Mouse (Mus musculus) liver, embryonic 16.5 days (tissue): ENCODE data around the gene 1110059E24Rik. TPM values are rescaled to one million over a fixed set of nuclear protein-coding genes. Genes with fewer than 3 reads are reported as not detected.
"Not testable (repeated sequence)": the region's sequence is repeated elsewhere in the genome, so short reads cannot be mapped to it uniquely, and the experiment has no call there.

Source experiments
- ATAC-seq: fragments of 200-750 bp; cut with Nextera tagmentation; 2 replicates; pipeline ENCODE4 v1.8.0; 2017; ENCODE audit warnings: low read depth, mild to moderate bottlenecking, moderate number of reproducible peaks, moderate library complexity
- H3K27ac ChIP-seq: fragments of 300-500 bp; sonication (generic); 2 replicates; pipeline ENCODE4 v1.5.1; 2014; ENCODE audit warnings: mild to moderate bottlenecking, low read length
- H3K27me3 ChIP-seq: fragments of 300-500 bp; sonication (generic); 2 replicates; pipeline ENCODE4 v1.6.1; 2014; ENCODE audit warnings: low read depth, low read length, mixed read lengths; ENCODE audit not compliant: control insufficient read depth, insufficient read depth
- H3K36me3 ChIP-seq: fragments of 300-500 bp; sonication (generic); 2 replicates; pipeline ENCODE4 v1.6.1; 2014; ENCODE audit warnings: mild to moderate bottlenecking; ENCODE audit not compliant: control insufficient read depth, insufficient read depth
- H3K4me1 ChIP-seq: fragments of 300-500 bp; sonication (generic); 2 replicates; pipeline ENCODE4 v1.6.1; 2014; ENCODE audit warnings: low read depth, low read length, mixed read lengths; ENCODE audit not compliant: control insufficient read depth
- H3K4me2 ChIP-seq: fragments of 300-500 bp; sonication (generic); 2 replicates; pipeline ENCODE4 v1.6.1; 2014; ENCODE audit warnings: low read depth, low read length, mixed read lengths
- H3K4me3 ChIP-seq: fragments of 300-500 bp; sonication (generic); 2 replicates; pipeline ENCODE4 v1.5.1; 2014; ENCODE audit warnings: low read depth, mild to moderate bottlenecking, low read length
- H3K9ac ChIP-seq: fragments of 300-500 bp; sonication (generic); 2 replicates; pipeline ENCODE4 v1.6.1; 2014; ENCODE audit warnings: low read depth, low read length
- H3K9me3 ChIP-seq: fragments of 300-500 bp; sonication (generic); replicated peaks from 2 replicates; pipeline ENCODE4 v1.6.1; 2016; ENCODE audit warnings: low read length; ENCODE audit not compliant: control insufficient read depth
- WGBS: fragments of 180-500 bp; shearing (Covaris S2); extraction: QIAGEN DNeasy Blood & Tissue Kit; methylation state at CpG from one replicate; pipeline ENCODE4 v1.1.7; 2014; ENCODE audit not compliant: insufficient replicate concordance; 5-methylcytosine and 5-hydroxymethylcytosine counted together
- polyA plus RNA-seq: library from polyadenylated mRNA; unstranded; fragments of >200 nt; fragmentation: Nextera tagmentation; extraction: Ambion mirVana; gene quantifications from 2 replicates; pipeline ENCODE4 v1.2.1, GENCODE M21; 2015

Gene 1110059E24Rik
- polyA plus RNA-seq, 1 experiment from 2014 or later, result 12.7 TPM

- H3K4me3 ChIP-seq, result no peak overlapping the region
- H3K36me3 ChIP-seq, result no peaks in the 10 kb centered on the region
- no peaks in the 10 kb centered on the region; the same call in 1 of the 2 replicates for H3K4me1 ChIP-seq
- 76% methylated on average over 6 of the region's 6 CpGs for WGBS
- no peak overlapping the region; the same call in 1 of the 2 replicates for H3K27ac ChIP-seq
- no peak overlapping the region for H3K9ac ChIP-seq
- no peaks in the 10 kb centered on the region for H3K9me3 ChIP-seq
- no peak overlapping the region for H3K4me2 ChIP-seq
- no peak for ATAC-seq
- H3K27me3 ChIP-seq, result no peaks in the 10 kb centered on the region
Observed at GRCm38 (mm10) chr19:21611297-21611696, 41.5 kb downstream of the 1110059E24Rik start.

GRCm38 (mm10) chr19:21610240-21610639, 42.5 kb downstream of the 1110059E24Rik start:
- Histone ChIP-seq H3K9me3 (no peaks in the 10 kb centered on the region), H3K4me1 (no peaks in the 10 kb centered on the region), H3K4me3 (no peak overlapping the region), H3K27ac (no peak overlapping the region), H3K4me2 (no peak overlapping the region), H3K9ac (no peak overlapping the region), H3K36me3 (no peaks in the 10 kb centered on the region), H3K27me3 (no peaks in the 10 kb centered on the region)
- WGBS, result 64% methylated on average over 6 of the region's 6 CpGs
- ATAC-seq, result no peak

GRCm38 (mm10) chr19:21605294-21605693, 47.5 kb downstream of the 1110059E24Rik start:
- ATAC-seq, result no peak

GRCm38 (mm10) chr19:21603836-21604235, 48.9 kb downstream of the 1110059E24Rik start:
- Histone ChIP-seq H3K4me2 (no peak overlapping the region), H3K27ac (no peak overlapping the region), H3K36me3 (no peaks in the 10 kb centered on the region; the same call in 1 of the 2 replicates), H3K27me3 (no peaks in the 10 kb centered on the region), H3K4me1 (peaks cover 2% of the 10 kb centered on the region), H3K9ac (no peak overlapping the region), H3K9me3 (no peaks in the 10 kb centered on the region), H3K4me3 (no peak overlapping the region)
- 19% methylated on average over 3 of the region's 3 CpGs for WGBS
- no peak for ATAC-seq

More at GRCm38 (mm10) chr19:21605294-21605693, 47.5 kb downstream of the 1110059E24Rik start:
- Histone ChIP-seq H3K4me3 (no peak overlapping the region), H3K9me3 (no peaks in the 10 kb centered on the region), H3K4me1 (no peaks in the 10 kb centered on the region; the same call in none of the 2 replicates), H3K27me3 (no peaks in the 10 kb centered on the region), H3K9ac (no peak overlapping the region), H3K4me2 (no peak overlapping the region), H3K27ac (no peak overlapping the region), H3K36me3 (no peaks in the 10 kb centered on the region; the same call in 1 of the 2 replicates)
- 62% methylated on average over 3 of the region's 3 CpGs for WGBS

- H3K4me3 ChIP-seq, result no peak overlapping the region
- no peaks in the 10 kb centered on the region; the same call in 1 of the 2 replicates for H3K36me3 ChIP-seq
- H3K9me3 ChIP-seq, result no peaks in the 10 kb centered on the region
- H3K27ac ChIP-seq, result no peak overlapping the region
- H3K9ac ChIP-seq, result no peak overlapping the region
- no peaks in the 10 kb centered on the region for H3K27me3 ChIP-seq
- ATAC-seq, result no peak
- H3K4me2 ChIP-seq, result no peak overlapping the region
- 69% methylated on average over 3 of the region's 3 CpGs for WGBS
- H3K4me1 ChIP-seq, result peaks cover 2% of the 10 kb centered on the region
Observed at GRCm38 (mm10) chr19:21601541-21602101, 51.2 kb downstream of the 1110059E24Rik start.

- 53% methylated on average over 8 of the region's 8 CpGs for WGBS
- H3K27ac ChIP-seq, result no peak overlapping the region
- ATAC-seq, result no peak; the same call in 1 of the 2 replicates
Observed at GRCm38 (mm10) chr19:21598659-21599352, 54.0 kb downstream of the 1110059E24Rik start.

GRCm38 (mm10) chr19:21594676-21595075, 58.1 kb downstream of the 1110059E24Rik start:
- Histone ChIP-seq H3K27ac (no peak overlapping the region), H3K4me3 (no peak overlapping the region), H3K36me3 (no peaks in the 10 kb centered on the region), H3K9me3 (no peaks in the 10 kb centered on the region), H3K9ac (no peak overlapping the region), H3K4me1 (0 out of 2 replicates have a peak, but pooled peaks cover 2% of the 10 kb centered on the region), H3K27me3 (no peaks in the 10 kb centered on the region), H3K4me2 (no peak overlapping the region)
- WGBS, result 68% methylated on average over 1 of the region's 1 CpGs
- no peak for ATAC-seq

More at GRCm38 (mm10) chr19:21598659-21599352, 54.0 kb downstream of the 1110059E24Rik start:
- no peaks in the 10 kb centered on the region for H3K36me3 ChIP-seq
- peaks cover 2% of the 10 kb centered on the region; the same call in 1 of the 2 replicates for H3K4me1 ChIP-seq
- H3K27me3 ChIP-seq, result no peaks in the 10 kb centered on the region
- no peaks in the 10 kb centered on the region for H3K9me3 ChIP-seq
- no peak overlapping the region for H3K9ac ChIP-seq
- H3K4me2 ChIP-seq, result no peak overlapping the region
- no peak overlapping the region for H3K4me3 ChIP-seq

- H3K4me1 ChIP-seq, H3K4me2 ChIP-seq, H3K9me3 ChIP-seq, H3K27me3 ChIP-seq, ATAC-seq, H3K4me3 ChIP-seq, H3K27ac ChIP-seq, H3K36me3 ChIP-seq, H3K9ac ChIP-seq: not testable (repeated sequence)
- WGBS, result 79% methylated on average over 5 of the region's 5 CpGs
Observed at GRCm38 (mm10) chr19:21592216-21592615, 60.6 kb downstream of the 1110059E24Rik start.

- Histone ChIP-seq H3K4me3 (no peak overlapping the region), H3K4me2 (no peak overlapping the region), H3K9me3 (no peaks in the 10 kb centered on the region), H3K27ac (no peak overlapping the region), H3K4me1 (no peaks in the 10 kb centered on the region), H3K9ac (no peak overlapping the region), H3K27me3 (no peaks in the 10 kb centered on the region), H3K36me3 (no peaks in the 10 kb centered on the region)
- no peak for ATAC-seq
- WGBS, result 66% methylated on average over 1 of the region's 1 CpGs
Observed at GRCm38 (mm10) chr19:21589888-21590287, 62.9 kb downstream of the 1110059E24Rik start.
